Mouse (Mus musculus) small intestine, adult 2 months (tissue): ENCODE measurements at regions not wholly inside any gene's neighbourhood (a gene's known extent, or its start where the extent isn't known, plus 50 kb on each side); places are given as distances from the start of the nearest gene placed in this dataset.

ENCODE experiments used
- CTCF ChIP-seq: fragments of 200-500 bp; IDR thresholded peaks from 2 replicates; pipeline ENCODE4 v1.5.1; 2012; ENCODE audit warnings: low read depth, mild to moderate bottlenecking, control low read depth, inconsistent platforms, low read length, moderate library complexity, mixed read lengths; ENCODE audit not compliant: insufficient replicate concordance, insufficient read length; ENCODE audit errors: extremely low read depth
- POLR2A ChIP-seq: fragments of 200-500 bp; IDR thresholded peaks from 2 replicates; pipeline ENCODE4 v1.6.1; 2012; ENCODE audit warnings: low read depth, mild to moderate bottlenecking, control low read depth, inconsistent platforms, low read length, moderate library complexity

GRCm38 (mm10) chr6:143451869-143452268 is 284.8 kb downstream of the Etnk1 start:
- TF ChIP-seq CTCF (no peak), POLR2A (no peak)
